Mouse (Mus musculus) left cerebral cortex, postnatal 36 days (tissue): Measurements from ENCODE around the gene Kifc5b. TPM values are rescaled to one million over a fixed set of nuclear protein-coding genes. Genes with fewer than 3 reads are reported as not detected.
"Not testable (repeated sequence)": the region's sequence is repeated elsewhere in the genome, so short reads cannot be mapped to it uniquely, and the experiment has no call there.

Source experiments
- DNase-seq, 2 experiments: peaks; one replicate each; pipeline ENCODE4 v3.0.0; 2021 to 2022; ENCODE audit warnings: low spot score in 2 of 2, mixed read lengths in 1 of 2
- intact Hi-C: fragments of 180-260 bp; cut with DNase I; formaldehyde crosslinking; loops from one replicate; pipeline ENCODE4 v1.15.1; 2025
- total RNA-seq, 2 experiments: library from RNA; stranded (reverse); gene quantifications; 2 replicates each; pipeline ENCODE4 v1.2.3; 2021

Gene Kifc5b
- total RNA-seq, 2 experiments from 2014 or later = 1.9 to 4.2 TPM

GRCm38 (mm10) chr17:26958880-26959279, 42.0 kb downstream of the Kifc5b start:
- intact Hi-C loops = no loop called here
- DNase-seq = peak in 1 of 2 experiments; percentile 52

GRCm38 (mm10) chr17:26959815-26960214, 42.9 kb downstream of the Kifc5b start:
- intact Hi-C loops = no loop called here
- no peak for DNase-seq

DNA sequence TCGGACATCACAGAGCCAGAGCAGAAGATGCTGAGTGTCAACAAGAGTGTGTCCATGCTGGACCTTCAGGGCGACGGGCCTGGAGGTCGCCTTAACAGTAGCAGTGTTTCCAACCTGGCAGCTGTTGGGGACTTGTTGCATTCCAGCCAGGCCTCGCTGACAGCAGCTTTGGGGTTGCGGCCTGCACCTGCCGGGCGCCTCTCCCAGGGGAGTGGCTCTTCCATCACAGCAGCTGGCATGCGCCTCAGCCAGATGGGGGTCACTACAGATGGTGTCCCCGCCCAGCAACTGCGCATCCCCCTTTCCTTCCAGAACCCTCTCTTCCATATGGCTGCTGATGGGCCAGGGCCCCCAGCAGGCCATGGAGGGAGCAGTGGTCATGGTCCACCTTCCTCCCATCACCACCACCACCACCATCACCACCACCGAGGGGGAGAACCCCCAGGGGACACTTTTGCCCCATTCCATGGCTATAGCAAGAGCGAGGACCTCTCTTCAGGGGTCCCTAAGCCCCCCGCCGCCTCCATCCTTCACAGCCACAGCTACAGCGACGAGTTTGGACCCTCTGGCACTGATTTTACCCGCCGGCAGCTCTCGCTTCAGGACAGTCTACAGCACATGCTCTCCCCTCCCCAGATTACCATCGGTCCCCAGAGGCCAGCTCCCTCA, 44.8 kb downstream of the Kifc5b start:
- intact Hi-C loops = no loop called here
- no peak for DNase-seq

GRCm38 (mm10) chr17:26966993-26967392, 50.1 kb downstream of the Kifc5b start:
- no peak for DNase-seq
- intact Hi-C loops = no loop called here

GRCm38 (mm10) chr17:26967477-26967876, 50.6 kb downstream of the Kifc5b start:
- intact Hi-C loops = no loop called here
- no peak for DNase-seq

GRCm38 (mm10) chr17:26968200-26968611, 51.3 kb downstream of the Kifc5b start:
- peak in 1 of 2 experiments; percentile 71 for DNase-seq
- intact Hi-C loops = no loop called here

DNA sequence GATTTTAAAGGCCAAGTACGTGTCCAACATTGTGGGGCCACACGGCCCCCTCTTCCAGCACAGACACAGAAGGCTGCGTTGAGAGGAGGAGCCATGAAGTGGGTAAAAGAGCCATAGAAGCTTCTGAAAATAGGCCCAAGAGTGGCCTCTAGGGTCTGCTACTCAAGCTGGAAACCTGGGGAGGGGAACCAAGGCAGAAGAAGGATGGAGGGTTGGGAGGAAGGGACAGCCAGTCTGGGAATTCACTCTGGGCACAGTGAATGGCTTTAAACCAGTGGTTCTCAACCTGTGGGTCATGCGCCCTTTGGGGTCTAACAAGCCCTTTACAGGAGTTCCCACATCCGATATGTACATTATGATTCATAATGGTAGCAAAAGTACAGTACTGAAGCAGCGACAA, 52.4 kb downstream of the Kifc5b start:
- intact Hi-C loops = no loop called here

GRCm38 (mm10) chr17:26970221-26970620, 53.3 kb downstream of the Kifc5b start:
- DNase-seq = no peak

More for the DNA sequence above, 52.4 kb downstream of the Kifc5b start:
- peak in 1 of 2 experiments; percentile 3 for DNase-seq

DNA sequence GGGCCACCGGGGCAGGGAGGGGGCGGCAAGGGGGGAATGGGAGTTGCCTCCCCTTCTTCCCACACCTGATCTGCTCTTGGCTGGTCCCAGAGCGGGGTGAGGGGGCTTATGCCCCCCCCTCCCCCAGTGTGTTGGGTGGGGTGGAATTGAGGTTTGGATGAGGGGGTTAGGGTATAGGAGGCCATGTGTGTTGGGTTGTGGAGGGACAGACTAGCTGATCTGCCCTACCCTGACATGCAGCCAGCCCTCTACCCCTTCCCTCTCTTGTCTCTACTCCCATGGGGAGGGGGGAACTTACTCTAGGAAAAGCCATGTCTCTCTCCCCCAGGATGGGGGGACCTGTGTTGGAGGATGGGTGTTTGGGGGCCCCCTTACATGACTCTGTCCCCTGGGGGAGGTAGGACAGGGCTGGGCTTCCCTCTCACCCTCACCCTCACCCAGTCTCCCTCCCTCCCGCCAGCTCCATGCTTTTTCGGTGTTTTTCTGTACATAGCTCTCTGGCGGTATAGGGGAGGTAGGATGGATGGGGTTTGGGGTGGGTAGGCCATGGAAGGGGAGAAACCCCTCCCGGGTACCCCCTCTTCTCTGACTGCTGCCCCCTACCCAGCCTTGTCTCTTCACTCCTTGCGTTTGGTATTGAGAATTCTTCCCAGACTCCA, 54.5 kb downstream of the Kifc5b start:
- DNase-seq = peak in 1 of 2 experiments; percentile 13
- intact Hi-C loops = loop anchor here (5.0 kb wide), 1 partner anchor 56 kb away; the partner anchor contains the start of gene Bak1

More at GRCm38 (mm10) chr17:26970221-26970620, 53.3 kb downstream of the Kifc5b start:
- intact Hi-C loops = loop anchor here (5.0 kb wide), 1 partner anchor 57 kb away; the partner anchor contains the start of gene Bak1

DNA sequence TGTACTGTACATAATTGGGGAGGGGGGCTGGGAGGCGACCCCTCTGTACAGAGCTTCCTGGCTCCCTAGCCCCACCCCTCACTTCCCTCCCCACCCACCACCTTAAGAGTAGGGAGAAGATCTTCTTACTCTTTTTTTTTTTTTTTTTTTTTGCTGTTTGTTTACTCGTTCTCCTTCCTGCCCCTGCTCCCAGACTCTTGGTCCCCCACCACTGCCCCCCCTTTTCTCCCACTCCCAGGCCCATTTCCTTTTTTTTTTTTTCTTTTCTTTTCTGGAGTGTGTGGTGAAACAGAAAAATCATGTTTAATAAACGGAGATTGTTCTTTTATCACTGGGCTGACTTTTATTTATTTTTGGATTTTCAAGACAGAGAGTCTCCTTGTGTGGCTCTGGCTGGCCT, 55.2 kb downstream of the Kifc5b start:
- no peak for DNase-seq
- intact Hi-C loops = loop anchor here (5.0 kb wide), 1 partner anchor 55 kb away; the partner anchor contains the start of gene Bak1

DNA sequence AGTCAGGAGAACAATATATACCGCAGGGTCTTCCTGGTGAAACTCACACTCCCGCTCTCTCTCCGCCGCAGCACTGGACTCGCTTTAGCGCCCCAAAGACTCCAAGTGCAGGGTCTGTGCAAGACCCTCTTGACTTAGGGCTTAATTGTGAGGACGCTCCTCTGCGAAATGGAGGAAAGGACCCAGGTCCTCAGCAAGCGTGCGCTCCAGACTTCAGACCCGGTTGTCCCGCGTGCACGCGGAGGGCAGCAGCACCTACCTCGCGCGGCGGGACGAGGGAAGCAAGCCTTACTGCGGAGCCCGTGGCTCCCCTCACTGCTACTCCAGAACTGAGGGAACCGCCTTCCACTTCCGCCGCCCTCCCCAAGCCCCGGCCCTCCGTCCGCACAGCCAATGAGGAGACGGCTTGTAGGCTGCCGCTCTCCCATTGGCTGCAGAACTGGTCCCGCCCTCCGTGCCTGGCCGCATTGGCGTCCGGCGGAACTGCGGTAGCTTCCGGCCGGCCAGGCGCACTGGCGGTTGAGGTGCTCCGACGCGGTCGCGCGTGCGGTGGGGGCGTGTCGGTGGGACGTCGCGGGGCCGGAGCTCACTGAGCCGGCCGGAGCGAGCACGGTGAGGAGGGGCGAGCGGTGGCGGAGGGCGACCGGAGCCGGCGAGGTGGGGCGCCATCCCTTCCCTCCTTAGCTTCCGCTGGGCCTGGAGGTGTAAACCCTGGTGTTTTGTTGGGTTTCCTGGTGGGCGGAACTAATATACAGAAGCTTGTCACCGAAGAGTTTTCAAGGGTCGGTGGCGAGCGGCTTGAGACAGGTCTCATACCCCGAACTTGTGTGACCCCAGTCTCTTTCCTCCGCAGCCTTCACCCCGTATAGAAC, 56.0 kb downstream of the Kifc5b start, which contains the start of gene Zbtb9:
Zbtb9 (plus strand) TSS at position 465 of the 872 bp plus-strand sequence.
- peak; percentile 96 to 98 for DNase-seq
- intact Hi-C loops = loop anchor here (5.0 kb wide), 1 partner anchor 54 kb away; the partner anchor contains the start of gene Bak1

- intact Hi-C loops = loop anchor here (5.0 kb wide), 1 partner anchor 53 kb away; the partner anchor contains the start of gene Bak1
- no peak for DNase-seq
Observed at GRCm38 (mm10) chr17:26974547-26974946, 57.7 kb downstream of the Kifc5b start.

DNA sequence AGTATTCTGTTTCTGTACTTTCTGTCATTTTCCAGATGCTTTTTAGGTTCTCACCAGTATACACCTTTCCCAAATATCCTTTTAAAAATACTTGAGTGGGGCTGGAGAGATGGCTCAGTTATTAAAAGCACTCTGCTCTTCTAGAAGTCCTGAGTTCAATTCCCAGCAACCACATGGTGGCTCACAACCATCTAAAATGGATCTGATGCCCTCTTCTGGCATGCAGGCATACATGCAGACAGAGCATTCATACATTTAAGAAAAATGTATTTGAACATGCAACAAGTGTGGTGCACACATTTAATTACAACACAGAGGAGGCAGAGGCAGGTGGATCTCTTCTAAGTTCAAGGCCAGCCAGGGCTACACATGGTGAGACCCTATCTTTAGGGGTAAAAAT, 58.5 kb downstream of the Kifc5b start:
- intact Hi-C loops = no loop called here

GRCm38 (mm10) chr17:26977354-26977753, 60.5 kb downstream of the Kifc5b start:
- intact Hi-C loops, DNase-seq: not testable (repeated sequence)

More for the DNA sequence above, 58.5 kb downstream of the Kifc5b start:
- DNase-seq = no peak

DNA sequence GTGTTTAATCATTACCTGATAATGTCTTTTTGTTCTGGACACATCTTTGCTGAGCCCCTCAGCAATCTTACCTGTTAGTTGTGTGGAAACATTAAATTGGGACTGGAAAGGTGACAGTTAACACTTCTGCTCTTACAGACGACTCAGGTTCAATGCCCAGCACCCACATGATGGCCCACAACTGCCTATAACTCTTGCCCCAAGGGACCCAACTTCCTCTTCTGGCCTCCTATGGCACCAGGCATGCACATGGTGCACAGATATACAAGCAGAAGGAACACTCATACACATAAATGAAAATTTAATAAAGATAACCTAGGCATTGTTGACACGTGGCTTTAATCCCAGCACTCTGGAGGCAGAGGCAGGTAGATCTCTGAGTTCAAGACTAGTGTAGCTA, 62.5 kb downstream of the Kifc5b start:
- intact Hi-C loops = no loop called here
- DNase-seq = no peak

DNA sequence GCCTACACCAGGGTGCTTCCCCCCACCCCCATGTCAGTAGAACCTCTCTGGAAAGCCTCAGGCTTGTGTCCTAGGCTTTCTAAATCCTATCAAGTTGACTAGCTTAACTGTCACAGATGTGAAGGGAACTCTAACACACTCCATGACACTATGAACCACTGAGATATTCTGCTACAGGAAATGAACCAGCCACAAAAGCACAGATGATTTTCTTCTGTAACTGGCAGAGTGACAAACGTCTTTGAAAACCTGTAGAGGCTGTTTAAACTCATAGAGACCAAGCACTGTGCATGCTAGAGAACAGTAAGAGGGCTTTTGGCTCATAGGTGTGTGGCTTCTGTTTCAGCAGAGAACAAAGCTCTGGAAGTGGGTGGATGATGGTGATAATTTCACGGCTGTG, 64.2 kb downstream of the Kifc5b start:
- DNase-seq = no peak

More for the DNA sequence above, 64.2 kb downstream of the Kifc5b start:
- intact Hi-C loops = no loop called here
